Mouse (Mus musculus): ENCODE data around the gene Gm5105.

The Gm5105 gene

GRCm38 (mm10) chr3:138077476-138078340 lies 10.5 kb upstream of the Gm5105 start:
- no peak for TF ChIP-seq GATA4 (IDR thresholded peaks at IDR 0.05; ENCODE audit: insufficient replicate concordance, low read length)

GRCm38 (mm10) chr3:138075209-138075608 lies 8.0 kb upstream of the Gm5105 start:
- TF ChIP-seq GATA4 (IDR thresholded peaks at IDR 0.05; ENCODE audit: insufficient replicate concordance, low read length): no peak

GRCm38 (mm10) chr3:138074214-138074613 lies 7.0 kb upstream of the Gm5105 start:
- no peak for TF ChIP-seq GATA4 (IDR thresholded peaks at IDR 0.05; ENCODE audit: insufficient replicate concordance, low read length)

- TF ChIP-seq GATA4 (IDR thresholded peaks at IDR 0.05; ENCODE audit: insufficient replicate concordance, low read length): no peak
These were observed 4.4 kb upstream of the Gm5105 start for GRCm38 (mm10) chr3:138071476-138072073.

- no peak for TF ChIP-seq GATA4 (IDR thresholded peaks at IDR 0.05; ENCODE audit: insufficient replicate concordance, low read length)
These were observed 3.8 kb upstream of the Gm5105 start for GRCm38 (mm10) chr3:138071004-138071403.

GRCm38 (mm10) chr3:138069756-138070511 lies 2.7 kb upstream of the Gm5105 start:
- TF ChIP-seq GATA4 (IDR thresholded peaks at IDR 0.05; ENCODE audit: insufficient replicate concordance, low read length): no peak

- TF ChIP-seq GATA4 (IDR thresholded peaks at IDR 0.05; ENCODE audit: insufficient replicate concordance, low read length): no peak
These were observed 915 bp upstream of the Gm5105 start for GRCm38 (mm10) chr3:138068103-138068502.

- TF ChIP-seq GATA4 (IDR thresholded peaks at IDR 0.05; ENCODE audit: insufficient replicate concordance, low read length): no peak
These were observed 786 bp downstream of the Gm5105 start for GRCm38 (mm10) chr3:138066348-138066856.

- no peak for TF ChIP-seq GATA4 (IDR thresholded peaks at IDR 0.05; ENCODE audit: insufficient replicate concordance, low read length)
These were observed 1.3 kb downstream of the Gm5105 start for GRCm38 (mm10) chr3:138065930-138066329.

- no peak for TF ChIP-seq GATA4 (IDR thresholded peaks at IDR 0.05; ENCODE audit: insufficient replicate concordance, low read length)
These were observed 2.2 kb downstream of the Gm5105 start, which contains the start of gene 1110002E22Rik for GRCm38 (mm10) chr3:138064732-138065645. Gene 1110002E22Rik, plus strand, starts transcription at chr3:138065052.

- no peak for TF ChIP-seq GATA4 (IDR thresholded peaks at IDR 0.05; ENCODE audit: insufficient replicate concordance, low read length)
These were observed 3.4 kb downstream of the Gm5105 start for GRCm38 (mm10) chr3:138063731-138064329.

- no peak for TF ChIP-seq GATA4 (IDR thresholded peaks at IDR 0.05; ENCODE audit: insufficient replicate concordance, low read length)
These were observed 4.5 kb downstream of the Gm5105 start for GRCm38 (mm10) chr3:138062673-138063072.

- TF ChIP-seq GATA4 (IDR thresholded peaks at IDR 0.05; ENCODE audit: insufficient replicate concordance, low read length): no peak
These were observed 5.8 kb downstream of the Gm5105 start for GRCm38 (mm10) chr3:138061205-138061911.
